Mouse (Mus musculus) embryonic facial prominence, embryonic 15.5 days (tissue): ENCODE data around the gene Pnpla5. TPM values are rescaled to one million over a fixed set of nuclear protein-coding genes. Genes with fewer than 3 reads are reported as not detected.

Experiments used
- ATAC-seq: fragments of 200-750 bp; cut with Nextera tagmentation; 2 replicates; pipeline ENCODE4 v1.8.0; 2017; ENCODE audit warnings: low read depth, moderate TSS enrichment; ENCODE audit not compliant: insufficient number of reproducible peaks, low FRiP score, low TSS enrichment
- H3K27ac ChIP-seq: fragments of 300-500 bp; sonication (generic); replicated peaks from 2 replicates; pipeline ENCODE4 v1.5.1; 2015; ENCODE audit warnings: mild to moderate bottlenecking, inconsistent platforms
- H3K27me3 ChIP-seq: fragments of 300-500 bp; sonication (generic); 2 replicates; pipeline ENCODE4 v1.6.1; 2015; ENCODE audit warnings: inconsistent platforms
- H3K36me3 ChIP-seq: fragments of 300-500 bp; sonication (generic); 2 replicates; pipeline ENCODE4 v1.6.1; 2015; ENCODE audit warnings: mild to moderate bottlenecking, inconsistent platforms
- H3K4me1 ChIP-seq: fragments of 300-500 bp; sonication (generic); 2 replicates; pipeline ENCODE4 v1.6.1; 2015; ENCODE audit warnings: inconsistent platforms
- H3K4me2 ChIP-seq: fragments of 300-500 bp; sonication (generic); replicated peaks from 2 replicates; pipeline ENCODE4 v1.6.1; 2015; ENCODE audit warnings: mild to moderate bottlenecking, inconsistent platforms
- H3K4me3 ChIP-seq: fragments of 300-500 bp; sonication (generic); replicated peaks from 2 replicates; pipeline ENCODE4 v1.5.1; 2015; ENCODE audit warnings: mild to moderate bottlenecking, inconsistent platforms
- H3K9ac ChIP-seq: fragments of 300-500 bp; sonication (generic); 2 replicates; pipeline ENCODE4 v1.6.1; 2015; ENCODE audit warnings: inconsistent platforms
- H3K9me3 ChIP-seq: fragments of 300-500 bp; sonication (generic); replicated peaks from 2 replicates; pipeline ENCODE4 v1.6.1; 2016; ENCODE audit warnings: inconsistent platforms
- WGBS: fragments of 180-500 bp; shearing (Covaris S2); methylation state at CpG from one replicate; pipeline ENCODE4 v1.1.7; 2015; 5-methylcytosine and 5-hydroxymethylcytosine counted together
- microRNA-seq: library from miRNA; unstranded; fragments of <30 nt; microRNA quantifications from one replicate; pipeline ENCODE4, GENCODE M21; 2016; ENCODE audit warnings: borderline number of aligned reads
- polyA plus RNA-seq: library from polyadenylated mRNA; unstranded; fragments of >200 nt; fragmentation: Nextera tagmentation; extraction: Ambion mirVana; gene quantifications from 2 replicates; pipeline ENCODE4 v1.2.1, GENCODE M21; 2015

Pnpla5 gene
- polyA plus RNA-seq, 1 experiment from 2014 or later = not detected

- Histone ChIP-seq H3K9me3 (no peaks in the 10 kb centered on the region), H3K27ac (no peak overlapping the region), H3K4me1 (peaks cover 4% of the 10 kb centered on the region), H3K36me3 (no peaks in the 10 kb centered on the region), H3K27me3 (peaks cover 24% of the 10 kb centered on the region), H3K4me2 (no peak overlapping the region), H3K9ac (no peak overlapping the region), H3K4me3 (no peak overlapping the region)
- ATAC-seq = no peak
- WGBS = 68% methylated on average over 4 of the region's 4 CpGs
Measured at GRCm38 (mm10) chr15:84065701-84066100, 57.3 kb downstream of the Pnpla5 start.

- peaks cover 4% of the 10 kb centered on the region for H3K4me1 ChIP-seq
- 1% methylated on average over 29 of the region's 29 CpGs for WGBS
- H3K4me2 ChIP-seq = peak within 1 kb of the TSS; percentile 49
- H3K9me3 ChIP-seq = no peaks in the 10 kb centered on the region
- ATAC-seq = 0 out of 2 replicates have a peak, but pooled peaks have one; percentile 56
- H3K9ac ChIP-seq = no peak within 1 kb of the TSS
- H3K27me3 ChIP-seq = peaks cover 19% of the 10 kb centered on the region
- H3K4me3 ChIP-seq = peak within 1 kb of the TSS; percentile 34
- no peaks in the 10 kb centered on the region for H3K36me3 ChIP-seq
- H3K27ac ChIP-seq = no peak within 1 kb of the TSS
Measured at GRCm38 (mm10) chr15:84065140-84065539, 57.8 kb downstream of the Pnpla5 start, which contains the start of gene Efcab6. TSS of gene Efcab6 (minus strand) at chr15:84065379.

Small RNAs within 50 kb of the gene (microRNA-seq; reads per million reads assigned to microRNA genes)
- not detected for gene Mir6392

Other genes starting within 250 kb of the Pnpla5 start
- 0.85 and 1.3 TPM in 2 replicates for gene Efcab6, start 57.8 kb downstream of the Pnpla5 start, polyA plus RNA-seq
- 6.2 and 8.7 TPM in 2 replicates for gene Sult4a1, start 17.4 kb downstream of the Pnpla5 start, polyA plus RNA-seq
- gene Pnpla3, start 44.7 kb upstream of the Pnpla5 start, polyA plus RNA-seq = 3.0 and 3.9 TPM in 2 replicates
- gene Samm50, start 69.1 kb upstream of the Pnpla5 start, polyA plus RNA-seq = 89.8 and 96.4 TPM in 2 replicates
- gene Parvb, start 108.9 kb upstream of the Pnpla5 start, polyA plus RNA-seq = 4.5 and 4.8 TPM in 2 replicates
- 3.7 and 3.9 TPM in 2 replicates for gene Parvg, start 200.9 kb upstream of the Pnpla5 start, polyA plus RNA-seq